Mouse (Mus musculus) hematopoietic stem cell, adult 5-6 weeks (primary cell): ENCODE measurements around the gene Cend1. TPM values are rescaled to one million over a fixed set of nuclear protein-coding genes. Genes with fewer than 3 reads are reported as not detected.

Experiments
- ATAC-seq, 2 experiments: fragments of 125-278 bp in 1 of 2; replicated peaks in 1 of 2; 2 replicates each; pipeline ENCODE4 v1.8.0; 2016 to 2017; ENCODE audit warnings: inconsistent platforms in 2 of 2, mild to moderate bottlenecking in 2 of 2, moderate number of reproducible peaks in 2 of 2, low read depth in 1 of 2, moderate TSS enrichment in 1 of 2; ENCODE audit not compliant: low FRiP score in 2 of 2, poor library complexity in 2 of 2, severe bottlenecking in 2 of 2, insufficient read depth in 1 of 2, low TSS enrichment in 1 of 2
- total RNA-seq: library from RNA; stranded (forward); fragments of 172-1452, 232-1000 nt; gene quantifications from 2 replicates; pipeline ENCODE4 v1.2.3, GENCODE M21; 2017

Gene Cend1
- total RNA-seq, 1 experiment from 2014 or later: not detected

DNA sequence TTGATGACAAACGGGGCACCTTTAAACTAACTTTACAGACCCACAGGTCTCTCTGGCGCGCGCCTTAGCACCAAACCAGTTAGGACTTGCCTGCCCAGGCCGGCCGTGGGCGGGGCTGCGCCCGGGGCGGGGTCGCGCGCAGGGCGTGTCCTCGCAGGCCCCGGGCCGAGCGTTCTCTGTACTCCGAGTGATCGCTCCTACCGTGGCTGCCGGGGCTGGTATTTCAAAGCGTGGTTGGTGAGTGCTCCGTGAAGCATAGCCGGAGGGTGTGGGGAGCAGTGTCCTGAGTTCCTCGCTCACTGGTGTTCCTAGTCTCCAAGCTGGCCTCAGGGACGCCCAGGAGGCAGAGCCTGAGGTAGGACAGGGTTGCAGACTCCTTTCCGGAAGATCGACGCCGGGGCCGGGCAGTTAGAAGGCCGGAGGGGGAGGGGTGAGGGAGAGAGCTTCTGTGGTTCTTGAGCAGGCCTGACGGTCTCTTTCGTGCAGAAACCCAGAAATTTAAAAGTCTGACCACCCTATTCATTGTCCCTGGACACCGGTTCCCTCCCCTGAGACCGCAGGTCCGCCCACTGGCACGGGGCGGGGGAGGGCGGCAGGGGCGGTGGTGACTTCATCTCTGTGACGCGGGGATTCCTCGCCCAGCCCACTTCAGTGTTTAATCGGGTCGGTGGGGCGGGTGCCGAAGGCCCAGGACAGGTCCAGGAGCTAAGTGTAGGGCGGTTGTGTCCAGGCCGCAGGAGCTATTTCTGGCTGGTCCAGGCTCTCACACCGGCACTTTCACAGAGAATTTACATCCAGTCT, 38.1 kb upstream of the Cend1 start, which contains the start of gene Cd151:
Gene Cd151 (plus strand): TSS at position 163 of the 801 bp plus-strand sequence.
- peak; percentile 49 to 61 for ATAC-seq

DNA sequence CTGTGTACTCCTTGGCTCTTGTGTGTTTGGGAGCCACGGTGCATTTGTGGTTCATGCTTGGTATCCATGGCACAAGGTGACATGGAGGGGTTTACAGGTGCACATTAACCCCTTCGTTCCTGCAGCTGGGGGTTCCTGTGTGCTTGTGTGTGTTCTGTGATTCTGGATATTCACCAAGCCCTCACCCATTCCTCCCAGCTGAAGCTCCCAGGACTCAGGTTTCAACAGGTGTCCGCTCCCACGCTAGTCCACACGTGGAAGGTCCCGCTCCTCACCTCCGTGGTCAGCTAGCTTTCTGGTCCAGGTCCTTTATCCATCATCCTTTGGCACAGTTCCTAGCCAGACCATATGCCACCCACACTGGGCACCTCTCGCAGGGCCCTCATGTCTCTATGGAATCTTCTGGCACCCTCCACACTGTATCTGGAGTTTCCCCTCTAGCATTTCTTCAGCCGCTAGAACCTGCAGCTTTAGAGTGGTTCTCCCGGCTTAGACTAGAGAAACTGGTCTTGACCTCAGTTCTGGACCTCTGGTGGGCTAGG, 37.4 kb upstream of the Cend1 start:
- ATAC-seq: no peak

DNA sequence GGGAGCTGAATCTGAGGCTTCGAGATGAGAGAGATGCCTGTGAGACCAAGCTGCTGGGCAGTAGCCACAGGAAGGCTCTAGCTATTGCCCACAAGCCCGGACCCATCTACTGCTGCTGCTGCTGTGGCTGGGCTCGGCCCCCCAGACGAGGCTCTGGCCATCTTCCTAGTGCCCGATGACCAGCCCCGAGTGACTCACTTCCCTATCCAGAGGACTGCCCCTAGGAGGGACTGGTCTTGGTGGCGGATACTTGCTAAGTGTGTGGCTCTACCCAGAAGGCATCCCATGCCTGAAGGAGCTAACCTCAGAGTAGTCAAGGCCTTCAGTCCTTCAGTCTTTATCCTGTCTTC, 36.7 kb upstream of the Cend1 start:
- no peak for ATAC-seq

DNA sequence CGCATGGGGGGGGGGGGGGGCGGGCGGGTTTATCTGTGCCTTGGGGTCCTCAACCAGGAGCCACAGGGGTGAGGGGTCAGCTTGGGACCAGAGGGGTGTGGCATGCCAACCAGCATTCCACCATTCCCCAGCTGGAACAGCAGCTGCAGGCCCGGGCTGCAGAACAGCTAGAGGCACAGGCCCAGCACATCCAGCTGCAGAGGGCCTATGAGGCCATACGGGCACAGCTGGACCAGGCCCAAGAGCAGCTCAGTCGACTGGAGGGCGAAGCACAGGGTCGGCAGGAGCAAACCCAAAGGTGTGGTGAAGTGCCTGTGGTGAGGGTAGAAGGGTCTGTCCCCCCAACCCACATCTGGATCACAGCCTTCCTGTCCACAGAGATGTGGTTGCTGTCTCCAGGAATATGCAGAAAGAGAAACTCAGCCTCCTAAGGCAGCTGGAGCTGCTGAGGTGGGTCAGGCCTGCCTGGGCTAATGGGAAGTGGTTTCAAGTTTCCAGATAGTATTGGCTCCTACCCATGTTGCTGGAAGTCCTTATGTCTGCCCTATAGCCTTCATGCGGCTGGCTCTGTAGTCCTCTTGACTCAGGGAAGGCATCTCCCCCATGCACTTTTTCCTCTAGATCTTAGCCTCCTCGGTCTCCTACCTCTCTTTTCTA, 36.2 kb upstream of the Cend1 start:
- ATAC-seq: no peak

DNA sequence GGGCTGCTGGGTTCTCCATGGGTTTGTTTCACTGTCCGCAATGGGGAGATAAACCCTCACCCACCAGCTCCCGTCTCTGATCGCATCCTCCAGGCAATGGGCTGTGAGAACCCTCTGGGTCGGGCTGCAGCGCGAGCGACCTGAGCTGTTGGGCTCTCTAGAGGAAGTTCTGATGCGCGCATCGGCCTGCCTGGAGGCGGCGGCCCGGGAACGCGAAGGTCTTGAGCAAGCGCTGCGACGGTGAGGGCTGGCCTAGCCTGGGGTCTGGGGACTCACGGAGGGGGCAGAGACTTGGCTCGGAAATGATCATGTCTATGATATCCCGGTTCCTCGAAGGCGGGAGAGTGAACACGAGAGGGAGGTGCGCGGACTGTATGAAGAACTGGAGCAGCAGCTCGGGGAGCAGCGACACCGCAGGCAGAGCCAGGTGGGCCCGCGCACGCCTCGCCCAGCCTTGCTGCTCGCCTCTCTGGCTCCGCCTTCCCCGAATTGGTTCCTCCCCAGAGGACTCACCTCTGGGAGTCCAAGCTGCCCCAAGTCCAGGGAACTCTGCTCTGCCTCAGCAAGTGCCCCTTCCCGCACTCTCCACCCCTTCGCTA, 35.4 kb upstream of the Cend1 start:
- no peak for ATAC-seq

DNA sequence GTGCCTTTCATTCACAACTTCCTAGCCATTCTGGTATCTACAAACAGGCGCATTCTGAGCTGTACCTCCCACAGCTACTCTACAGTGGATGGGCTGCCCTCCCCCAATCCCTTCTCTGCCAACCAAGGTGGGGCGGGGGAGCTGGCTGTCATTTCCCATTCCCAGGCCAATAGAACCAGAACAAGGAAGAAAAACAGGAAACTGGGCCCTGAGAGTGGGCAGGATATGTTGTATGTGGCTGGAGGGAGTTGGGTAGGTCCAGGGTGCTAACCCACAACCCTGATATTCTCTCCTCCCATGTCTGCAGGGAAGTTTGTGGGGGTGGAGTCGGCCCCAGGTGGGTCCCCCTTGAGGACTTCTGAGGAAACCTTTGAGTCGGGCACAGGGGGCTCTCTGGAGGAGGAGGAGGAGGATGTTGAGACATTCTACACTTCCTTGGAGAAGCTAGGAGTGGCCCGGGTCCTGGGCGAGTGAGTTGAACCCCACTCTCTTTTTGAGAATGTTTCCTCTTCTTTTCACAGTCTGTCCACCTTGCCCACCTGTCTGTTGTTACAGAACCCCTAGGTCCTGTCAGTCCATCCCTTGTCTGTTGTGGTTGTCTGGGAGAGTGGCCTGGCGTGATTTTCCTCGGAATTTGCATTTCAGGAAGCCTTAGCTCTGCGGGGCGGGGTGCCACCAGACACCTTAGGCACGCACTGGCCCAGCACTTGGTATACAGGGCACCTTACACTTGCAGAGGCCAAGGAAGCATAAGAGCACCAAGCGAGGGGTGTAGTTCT, 34.7 kb upstream of the Cend1 start:
- ATAC-seq: no peak

DNA sequence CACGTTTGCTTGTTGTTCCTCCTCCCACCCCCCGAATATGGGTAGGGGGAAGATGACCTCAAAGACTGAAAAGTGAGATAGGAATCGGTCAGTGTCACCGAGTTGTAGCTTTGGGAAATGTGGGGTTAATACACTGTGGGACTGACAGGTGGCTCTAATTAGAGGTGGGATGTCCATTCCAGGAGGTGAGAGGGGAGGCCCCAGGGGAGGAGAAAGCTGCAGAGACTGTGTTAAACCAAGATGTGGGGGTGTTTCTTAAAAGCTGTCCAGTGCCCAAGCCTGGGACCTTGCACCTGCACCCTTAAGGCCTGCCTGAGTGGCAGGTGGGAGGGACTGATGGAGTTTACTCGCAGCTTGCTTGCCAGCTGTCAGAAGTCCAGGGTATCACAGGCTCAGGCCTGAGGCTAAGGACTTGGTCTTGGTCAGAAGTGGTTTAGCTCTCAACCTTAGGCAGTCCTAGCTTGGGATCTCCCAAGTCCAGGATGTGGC, 33.1 kb upstream of the Cend1 start:
- no peak for ATAC-seq

DNA sequence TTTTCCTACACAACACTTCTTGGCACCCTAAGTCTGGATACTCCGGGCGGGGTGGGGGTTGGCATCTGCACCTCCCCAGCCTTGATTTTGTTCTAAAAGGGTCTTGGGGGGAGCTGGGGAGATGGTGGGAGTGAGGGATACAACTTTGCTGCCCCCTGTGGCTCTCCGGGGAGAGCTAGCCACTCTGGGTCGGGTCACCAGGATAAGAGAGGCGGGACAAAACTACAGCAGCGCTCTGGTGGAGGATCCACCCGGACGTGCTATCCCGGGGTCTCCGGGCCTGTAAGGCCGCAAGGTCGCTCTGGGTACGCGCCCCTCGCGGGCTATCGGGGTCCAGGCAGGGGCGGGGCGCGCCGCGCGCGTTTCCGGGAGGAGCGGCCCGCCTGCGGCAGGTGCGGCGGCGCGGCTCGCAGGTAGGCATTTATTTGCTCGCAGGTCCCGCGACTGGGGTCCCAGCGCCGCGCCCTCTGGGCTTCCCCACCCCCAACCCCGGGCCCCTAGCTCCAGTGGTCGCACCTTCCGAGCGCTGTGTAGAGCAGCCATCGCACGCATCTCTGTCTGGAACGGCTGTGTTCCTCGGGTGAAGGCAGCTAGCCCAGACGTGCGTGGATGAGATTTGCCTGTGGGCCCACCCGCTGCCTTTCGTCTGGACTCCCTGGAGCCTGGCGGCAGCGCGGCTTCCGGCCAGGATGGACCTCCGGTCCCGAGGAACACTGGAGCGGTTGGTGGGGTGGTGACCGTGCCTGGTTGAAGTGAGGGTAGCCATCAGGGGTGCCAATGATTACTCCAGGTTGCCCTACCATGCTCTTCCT, 32.4 kb upstream of the Cend1 start:
- ATAC-seq: no peak

DNA sequence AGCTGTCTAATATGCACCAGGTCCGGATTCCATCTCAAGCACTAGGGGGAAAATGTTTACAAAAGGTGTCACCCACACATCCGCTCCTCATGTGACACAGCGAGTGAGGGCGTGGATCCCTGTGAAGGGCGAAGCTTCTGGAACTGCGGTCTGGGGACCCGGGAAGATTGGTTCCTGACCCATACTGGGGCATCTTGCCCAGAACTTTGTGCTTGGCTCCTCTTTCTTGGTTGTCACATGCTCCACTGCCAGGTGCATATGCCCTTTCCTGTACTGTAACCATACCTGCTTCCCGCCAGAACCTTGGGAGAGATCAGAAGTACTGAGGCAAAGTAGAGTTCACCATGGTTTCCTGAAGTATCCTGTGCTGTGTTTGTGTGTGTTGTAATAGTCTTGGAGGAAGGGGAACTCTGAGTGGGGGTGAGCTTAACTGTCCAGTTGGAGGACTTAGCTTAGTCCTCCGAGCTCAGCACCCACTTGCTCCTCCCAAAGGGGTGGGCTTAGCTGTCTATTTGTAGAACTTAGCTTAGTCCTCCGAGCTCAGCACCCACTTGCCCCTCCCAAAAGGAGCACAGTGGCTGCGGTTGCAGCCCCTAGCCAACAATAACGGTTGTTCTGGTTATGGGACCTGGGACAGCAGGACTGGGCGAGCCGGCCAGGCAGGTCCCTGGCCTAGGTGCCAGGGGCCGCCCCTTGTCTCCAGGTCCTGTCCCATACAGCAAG, 31.3 kb upstream of the Cend1 start, which contains the start of gene Cracr2b:
Gene Cracr2b (plus strand): TSS at position 704 of the 723 bp plus-strand sequence.
- no peak; a peak in 1 of 4 replicates for ATAC-seq

DNA sequence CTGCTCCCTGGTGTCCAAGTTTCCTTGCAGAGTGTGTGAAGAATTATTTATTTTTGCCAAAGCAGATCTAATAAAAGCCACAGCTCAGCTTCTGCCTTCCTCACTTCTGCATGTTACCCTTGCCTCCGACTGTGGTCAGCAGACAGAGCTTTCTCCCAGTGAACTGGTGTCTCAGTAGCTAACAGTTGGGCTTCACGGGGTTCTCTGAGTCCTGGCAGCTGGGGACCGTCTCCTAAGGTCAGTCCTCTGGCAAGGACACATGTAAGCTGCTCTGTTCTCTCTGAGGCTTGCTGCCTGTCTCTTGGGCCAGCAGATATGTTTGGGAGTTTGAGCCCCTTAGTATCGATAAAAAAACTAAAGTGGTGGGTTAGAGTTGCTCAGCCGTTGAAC, 30.7 kb upstream of the Cend1 start:
- ATAC-seq: no peak

DNA sequence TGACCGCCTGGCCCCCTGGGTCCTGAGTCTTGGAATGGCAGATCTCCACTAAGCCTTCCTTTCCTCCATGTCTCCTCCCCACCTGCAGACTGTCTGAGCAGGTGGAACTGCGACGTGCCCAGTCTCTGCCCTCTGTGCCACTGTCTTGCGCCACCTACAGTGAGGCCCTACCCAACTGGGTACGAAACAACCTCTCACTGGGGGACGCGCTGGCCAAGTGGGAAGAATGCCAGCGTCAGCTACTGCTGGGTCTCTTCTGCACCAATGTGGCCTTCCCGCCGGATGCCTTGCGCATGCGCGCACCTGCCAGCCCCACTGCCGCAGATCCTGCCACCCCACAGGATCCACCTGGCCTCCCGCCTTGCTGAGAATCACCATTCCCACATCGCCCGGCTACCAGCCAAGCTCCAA, 30.0 kb upstream of the Cend1 start:
- ATAC-seq: no peak

DNA sequence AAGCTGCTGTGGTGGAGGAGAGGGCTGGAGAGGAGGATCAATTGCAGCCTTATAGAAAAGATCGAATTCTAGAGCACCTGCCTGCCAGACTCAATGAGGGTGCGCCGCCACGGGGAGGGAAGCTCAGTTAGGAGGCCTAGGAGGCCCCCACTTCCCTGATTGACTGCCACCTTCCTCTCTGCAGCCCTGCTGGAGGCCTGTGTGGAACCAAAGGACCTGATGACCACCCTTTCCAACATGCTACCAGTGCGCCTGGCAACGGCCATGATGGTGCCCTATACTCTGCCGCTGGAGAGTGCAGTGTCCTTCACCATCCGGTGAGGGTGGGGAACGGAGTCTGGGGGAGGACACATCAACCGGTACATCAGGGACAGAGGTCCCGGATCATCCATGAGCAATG, 29.4 kb upstream of the Cend1 start:
- ATAC-seq: no peak

DNA sequence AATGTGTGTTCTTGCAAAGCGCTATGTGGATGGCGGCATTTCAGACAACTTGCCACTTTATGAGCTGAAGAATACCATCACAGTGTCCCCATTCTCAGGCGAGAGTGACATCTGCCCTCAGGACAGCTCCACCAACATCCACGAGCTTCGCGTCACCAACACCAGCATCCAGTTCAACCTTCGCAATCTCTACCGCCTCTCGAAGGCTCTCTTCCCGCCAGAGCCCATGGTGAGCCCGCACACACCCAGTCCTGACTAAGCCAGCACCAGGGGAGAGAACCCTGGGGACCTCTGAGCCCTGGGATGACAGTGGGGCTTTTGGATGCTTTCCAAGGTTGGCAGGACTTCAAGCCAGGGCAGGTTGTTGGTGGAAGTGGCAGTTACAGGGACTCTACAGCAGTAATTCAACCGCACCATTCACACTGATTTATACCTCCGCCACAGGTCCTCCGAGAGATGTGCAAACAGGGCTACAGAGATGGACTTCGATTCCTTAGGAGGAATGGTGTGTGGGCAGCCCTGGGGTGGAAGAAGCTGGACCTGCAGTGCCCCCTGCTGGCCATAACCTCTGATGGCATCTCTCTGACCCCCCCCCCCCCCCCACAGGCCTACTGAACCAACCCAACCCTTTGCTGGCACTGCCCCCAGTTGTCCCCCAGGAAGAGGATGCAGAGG, 28.8 kb upstream of the Cend1 start:
- ATAC-seq: no peak

DNA sequence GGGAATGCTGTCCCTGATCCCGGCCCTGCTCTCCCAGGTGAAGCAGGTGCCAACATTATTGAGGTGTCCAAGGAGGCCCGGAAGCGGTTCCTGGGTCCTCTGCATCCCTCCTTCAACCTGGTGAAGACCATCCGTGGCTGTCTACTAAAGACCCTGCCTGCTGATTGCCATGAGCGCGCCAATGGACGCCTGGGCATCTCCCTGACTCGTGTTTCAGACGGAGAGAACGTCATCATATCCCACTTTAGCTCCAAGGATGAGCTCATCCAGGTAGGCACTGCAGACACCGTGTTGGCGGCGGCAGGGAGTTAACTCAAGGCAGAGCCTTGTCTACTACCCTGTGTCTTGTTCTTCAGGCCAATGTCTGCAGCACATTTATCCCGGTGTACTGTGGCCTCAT, 27.9 kb upstream of the Cend1 start:
- ATAC-seq: no peak

DNA sequence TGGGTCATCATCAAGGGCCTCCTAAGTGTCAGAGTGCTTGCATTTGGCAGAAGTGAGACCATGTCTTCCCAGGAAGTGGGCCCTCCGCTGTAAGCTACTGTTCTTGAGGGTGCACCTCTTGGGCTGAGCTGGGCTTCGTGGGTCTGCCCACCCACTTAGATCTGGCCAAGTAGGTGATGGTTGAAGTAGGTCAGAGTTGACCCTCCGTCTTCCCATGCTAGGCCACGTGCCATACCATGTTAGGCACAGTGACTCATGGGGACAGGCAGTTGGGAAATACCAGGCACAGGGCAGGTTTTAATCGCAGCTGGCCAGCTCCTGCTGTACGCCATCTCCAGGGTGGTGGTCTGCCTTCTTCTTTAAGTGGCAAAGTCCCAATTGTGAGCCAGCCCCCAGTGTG, 27.4 kb upstream of the Cend1 start:
- ATAC-seq: no peak
